Mouse (Mus musculus) stomach, embryonic 15.5 days (tissue): ENCODE data around the gene 1700040F15Rik. TPM values are rescaled to one million over a fixed set of nuclear protein-coding genes. Genes with fewer than 3 reads are reported as not detected.
"Not testable (repeated sequence)": the region's sequence is repeated elsewhere in the genome, so short reads cannot be mapped to it uniquely, and the experiment has no call there.

ENCODE experiments used
- ATAC-seq: fragments of 200-750 bp; cut with Nextera tagmentation; 2 replicates; pipeline ENCODE4 v1.8.0; 2017; ENCODE audit warnings: low read depth, moderate number of reproducible peaks, moderate TSS enrichment; ENCODE audit not compliant: insufficient read depth, low FRiP score
- H3K27ac ChIP-seq: fragments of 300-500 bp; sonication (generic); 2 replicates; pipeline ENCODE4 v1.5.1; 2015; ENCODE audit warnings: mild to moderate bottlenecking, inconsistent platforms
- H3K27me3 ChIP-seq: fragments of 300-500 bp; sonication (generic); replicated peaks from 2 replicates; pipeline ENCODE4 v1.6.1; 2015; ENCODE audit warnings: inconsistent platforms
- H3K36me3 ChIP-seq: fragments of 300-500 bp; sonication (generic); 2 replicates; pipeline ENCODE4 v1.6.1; 2015; ENCODE audit warnings: inconsistent platforms
- H3K4me1 ChIP-seq: fragments of 300-500 bp; sonication (generic); 2 replicates; pipeline ENCODE4 v1.6.1; 2015; ENCODE audit warnings: inconsistent platforms
- H3K4me2 ChIP-seq: fragments of 300-500 bp; sonication (generic); 2 replicates; pipeline ENCODE4 v1.6.1; 2015; ENCODE audit warnings: mild to moderate bottlenecking, inconsistent platforms
- H3K4me3 ChIP-seq: fragments of 300-500 bp; sonication (generic); replicated peaks from 2 replicates; pipeline ENCODE4 v1.5.1; 2015; ENCODE audit warnings: inconsistent platforms
- H3K9ac ChIP-seq: fragments of 300-500 bp; sonication (generic); 2 replicates; pipeline ENCODE4 v1.6.1; 2015; ENCODE audit warnings: inconsistent platforms
- H3K9me3 ChIP-seq: fragments of 300-500 bp; sonication (generic); 2 replicates; pipeline ENCODE4 v1.6.1; 2016; ENCODE audit warnings: inconsistent platforms
- WGBS: fragments of 180-500 bp; shearing (Covaris S2); methylation state at CpG from one replicate; pipeline ENCODE4 v1.1.7; 2015; 5-methylcytosine and 5-hydroxymethylcytosine counted together
- polyA plus RNA-seq: library from polyadenylated mRNA; unstranded; fragments of >200 nt; fragmentation: Nextera tagmentation; extraction: Ambion mirVana; gene quantifications from 2 replicates; pipeline ENCODE4 v1.2.1, GENCODE M21; 2015

Gene 1700040F15Rik
- polyA plus RNA-seq, result not detected in 2 replicates

DNA sequence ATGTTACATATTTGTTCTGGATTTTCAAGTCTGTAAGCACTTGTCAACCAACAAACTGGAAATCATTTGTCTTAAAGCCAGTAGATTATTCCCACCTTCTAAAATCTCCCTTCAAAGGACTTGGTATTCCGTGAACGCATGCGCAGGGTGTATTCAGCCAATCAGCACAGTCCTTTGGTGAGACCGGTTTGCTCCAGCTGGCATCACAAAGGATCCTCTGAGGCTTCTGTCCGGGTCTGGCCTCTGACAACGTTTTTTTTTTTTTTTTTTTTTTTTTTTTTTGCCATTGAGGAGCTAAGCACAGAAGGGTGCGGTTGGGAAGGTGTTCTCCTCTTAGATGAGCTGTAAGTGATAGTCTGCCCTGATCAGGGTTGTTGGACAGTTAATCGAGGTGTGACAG lies at the start of gene 1700040F15Rik:
TSS of gene 1700040F15Rik (plus strand) at position 301 of the 400 bp plus-strand sequence.
- not testable (repeated sequence) for H3K36me3 ChIP-seq, H3K27ac ChIP-seq, H3K4me2 ChIP-seq, H3K27me3 ChIP-seq, H3K9ac ChIP-seq, ATAC-seq, H3K4me3 ChIP-seq, H3K9me3 ChIP-seq, H3K4me1 ChIP-seq
- WGBS, result no CpG with 5 or more reads among the region's 8 CpGs
